Mouse (Mus musculus) hindbrain, embryonic 16.5 days (tissue): ENCODE measurements at regions not wholly inside any gene's neighbourhood (a gene's known extent, or its start where the extent isn't known, plus 50 kb on each side); places are given as distances from the start of the nearest gene placed in this dataset.
"Not testable (repeated sequence)": the region's sequence is repeated elsewhere in the genome, so short reads cannot be mapped to it uniquely, and the experiment has no call there.

Experiments
- ATAC-seq: fragments of 200-750 bp; cut with Nextera tagmentation; 2 replicates; pipeline ENCODE4 v1.8.0; 2017; ENCODE audit warnings: moderate TSS enrichment, moderate library complexity
- H3K27ac ChIP-seq: fragments of 300-500 bp; sonication (generic); 2 replicates; pipeline ENCODE4 v1.5.1; 2014; ENCODE audit warnings: low read depth, mild to moderate bottlenecking, control low read depth, low read length, moderate library complexity
- H3K27me3 ChIP-seq: fragments of 300-500 bp; sonication (generic); replicated peaks from 2 replicates; pipeline ENCODE4 v1.6.1; 2014; ENCODE audit warnings: low read length; ENCODE audit not compliant: control insufficient read depth, insufficient read depth
- H3K36me3 ChIP-seq: fragments of 300-500 bp; sonication (generic); 2 replicates; pipeline ENCODE4 v1.6.1; 2014; ENCODE audit warnings: mild to moderate bottlenecking, low read length, moderate library complexity, mixed read lengths; ENCODE audit not compliant: control insufficient read depth, insufficient read depth
- H3K4me1 ChIP-seq: fragments of 300-500 bp; sonication (generic); 2 replicates; pipeline ENCODE4 v1.6.1; 2014; ENCODE audit warnings: low read depth, low read length; ENCODE audit not compliant: control insufficient read depth, insufficient read depth
- H3K4me2 ChIP-seq: fragments of 300-500 bp; sonication (generic); 2 replicates; pipeline ENCODE4 v1.6.1; 2014; ENCODE audit warnings: mild to moderate bottlenecking, low read length, control low read depth, moderate library complexity
- H3K4me3 ChIP-seq: fragments of 300-500 bp; sonication (generic); 2 replicates; pipeline ENCODE4 v1.5.1; 2014; ENCODE audit warnings: mild to moderate bottlenecking, low read length, control low read depth, moderate library complexity
- H3K9ac ChIP-seq: fragments of 300-500 bp; sonication (generic); 2 replicates; pipeline ENCODE4 v1.6.1; 2014; ENCODE audit warnings: low read depth, mild to moderate bottlenecking, control low read depth, low read length, moderate library complexity
- H3K9me3 ChIP-seq: fragments of 300-500 bp; sonication (generic); 2 replicates; pipeline ENCODE4 v1.6.1; 2014; ENCODE audit warnings: mild to moderate bottlenecking, low read length, moderate library complexity; ENCODE audit not compliant: control insufficient read depth
- WGBS: fragments of 180-500 bp; shearing (Covaris S2); extraction: QIAGEN DNeasy Blood & Tissue Kit; methylation state at CpG from one replicate; pipeline ENCODE4 v1.1.7; 2014; 5-methylcytosine and 5-hydroxymethylcytosine counted together

DNA sequence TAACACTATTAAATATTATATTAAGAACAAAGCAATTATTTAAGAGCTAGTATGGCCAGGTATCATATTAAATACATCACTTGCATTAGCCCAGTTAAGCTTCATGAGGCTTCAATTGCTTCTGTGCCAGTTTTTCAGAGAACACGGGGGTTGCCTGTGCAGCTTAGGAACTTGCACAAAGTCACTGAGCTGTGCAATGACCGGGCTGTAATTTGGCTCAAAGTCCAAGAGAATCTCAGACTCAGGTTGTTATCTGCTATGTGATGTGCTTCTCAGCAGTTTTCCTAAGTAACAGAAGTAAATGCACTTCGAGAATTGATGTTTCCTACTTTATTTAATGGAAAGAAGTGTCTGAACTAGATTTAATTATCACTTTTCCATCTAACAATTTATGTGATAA, 711.5 kb downstream of the Rapgef2 start:
- Histone ChIP-seq H3K27me3 (no peaks in the 10 kb centered on the region), H3K4me1 (no peaks in the 10 kb centered on the region), H3K9me3 (no peaks in the 10 kb centered on the region), H3K9ac (no peak overlapping the region), H3K4me2 (no peak overlapping the region), H3K4me3 (no peak overlapping the region), H3K36me3 (no peaks in the 10 kb centered on the region), H3K27ac (no peak overlapping the region)
- 60% methylated on average over 3 of the region's 3 CpGs for WGBS
- ATAC-seq = no peak

DNA sequence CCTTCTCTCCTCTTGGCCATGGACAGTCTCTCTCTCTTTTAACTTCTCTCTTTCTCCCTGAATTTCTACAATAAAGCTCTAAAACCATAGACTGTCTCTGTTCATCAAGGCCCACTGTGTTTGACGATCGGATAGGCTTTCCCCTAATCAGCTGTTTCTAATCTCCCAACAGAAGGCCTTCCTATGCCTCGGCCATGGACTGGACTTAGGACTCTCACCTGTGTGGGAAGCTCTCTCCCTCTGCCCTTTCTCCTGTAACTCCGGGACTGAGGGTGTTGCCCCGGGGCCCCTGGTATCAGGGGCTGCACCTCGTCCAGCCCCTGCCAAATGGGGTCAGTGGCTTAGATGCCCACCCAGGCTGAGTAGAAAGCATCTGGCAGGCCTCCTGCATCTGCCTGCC, 713.0 kb downstream of the Rapgef2 start:
- WGBS = 85% methylated on average over 6 of the region's 6 CpGs
- H3K4me1 ChIP-seq = no peaks in the 10 kb centered on the region
- H3K4me2 ChIP-seq = no peak overlapping the region
- no peaks in the 10 kb centered on the region for H3K9me3 ChIP-seq
- no peak overlapping the region for H3K4me3 ChIP-seq
- no peaks in the 10 kb centered on the region for H3K27me3 ChIP-seq
- no peak overlapping the region for H3K9ac ChIP-seq
- H3K36me3 ChIP-seq = no peaks in the 10 kb centered on the region
- no peak for ATAC-seq
- no peak overlapping the region for H3K27ac ChIP-seq

DNA sequence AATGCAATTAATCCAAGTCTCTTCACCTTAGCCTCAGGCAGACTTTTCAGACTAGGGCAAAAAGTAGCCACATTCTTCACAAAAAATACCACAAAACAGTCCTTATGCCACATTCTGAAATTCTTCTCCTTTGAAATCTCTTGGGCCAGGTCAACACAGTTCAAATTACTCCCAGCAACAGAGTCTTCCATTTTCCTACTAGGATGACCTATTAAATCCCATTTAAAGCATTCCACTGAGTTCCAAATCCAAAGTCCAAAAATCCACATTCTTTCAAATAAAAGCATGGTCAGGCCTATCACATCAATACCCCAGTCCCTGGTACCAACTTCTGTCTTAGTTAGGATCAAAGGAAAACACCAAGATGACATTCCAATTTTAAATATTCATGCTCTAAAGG, 721.4 kb downstream of the Rapgef2 start:
- not testable (repeated sequence) for H3K4me2 ChIP-seq, H3K4me1 ChIP-seq, H3K9me3 ChIP-seq, ATAC-seq, H3K27ac ChIP-seq, H3K36me3 ChIP-seq, H3K4me3 ChIP-seq, H3K9ac ChIP-seq, H3K27me3 ChIP-seq
